ENCODE assay signal across 8 mouse cellular contexts in genomic region chr11:53958176-53958575, GRCm38 (mm10). TPM values are rescaled to one million over a fixed set of nuclear protein-coding genes. Genes with fewer than 3 reads are reported as not detected.
A peak's percentile ranks its signal among the peaks of the same experiment; 100 is the strongest.
DNase-seq lines count a peak whose midpoint lies in the region; ATAC-seq lines count a peak whose summit lies in the region.
"Not testable (repeated sequence)": the region's sequence is repeated elsewhere in the genome, so short reads cannot be mapped to it uniquely, and the experiment has no call there.

No protein-coding gene starts in this region.

- peak; percentile 40; the same call in 1 of the 2 replicates for ATAC-seq in megakaryocyte, adult 5-6 weeks (ENCODE audit: poor library complexity, severe bottlenecking)

- intact Hi-C loops in left cerebral cortex, postnatal 14 days (cut with DNase I): not testable (repeated sequence)

- peak; percentile 54 for DNase-seq in CD4-positive, CD25-positive, alpha-beta regulatory T cell, adult 2 months (ENCODE audit: low read depth, low spot score)
- DNase-seq in adrenal gland, postnatal 10 days: peak; percentile 24
- DNase-seq in embryo, embryonic 11 days: peak; percentile 21
- peak; percentile 42 for DNase-seq in induced T-regulatory cell, adult 2 months (ENCODE audit: low read depth)
- DNase-seq in left cerebral cortex, postnatal 14 days (ENCODE audit: low spot score in 2 of 2): peak; percentile 10 to 14
- DNase-seq in spleen, postnatal 14 days (ENCODE audit: low spot score in 2 of 2): peak; percentile 10 to 18
- DNase-seq in thymus, postnatal 36 days: peak; percentile 30 to 51

RNA-seq across cellular contexts. Expression of gene Slc22a21, which starts 22.0 kb away (rescaled TPM):
- 1 to 10 TPM; 4.4 to 5.8 TPM for total RNA-seq in adrenal gland, postnatal 10 days (2021)
- 1 to 10 TPM; 1.9 to 2.1 TPM for total RNA-seq in left cerebral cortex, postnatal 14 days (2021)
- 1.3 and 1.5 TPM in 2 replicates for total RNA-seq in megakaryocyte, adult 5-6 weeks (2015)
- 0.44 and 0.77 TPM in 2 replicates for total RNA-seq in megakaryocyte, adult 5-6 weeks (2017)

Comparison
In these comparisons a context has a peak if more than half of its experiments do, and no peak if none do; other contexts are left out.
1. Peak in every context shown above with its lines: DNase-seq and ATAC-seq.